Mouse (Mus musculus): ENCODE data around the gene Clmp.
"Not testable (repeated sequence)": the region's sequence is repeated elsewhere in the genome, so short reads cannot be mapped to it uniquely, and the experiment has no call there.

Clmp gene

DNA sequence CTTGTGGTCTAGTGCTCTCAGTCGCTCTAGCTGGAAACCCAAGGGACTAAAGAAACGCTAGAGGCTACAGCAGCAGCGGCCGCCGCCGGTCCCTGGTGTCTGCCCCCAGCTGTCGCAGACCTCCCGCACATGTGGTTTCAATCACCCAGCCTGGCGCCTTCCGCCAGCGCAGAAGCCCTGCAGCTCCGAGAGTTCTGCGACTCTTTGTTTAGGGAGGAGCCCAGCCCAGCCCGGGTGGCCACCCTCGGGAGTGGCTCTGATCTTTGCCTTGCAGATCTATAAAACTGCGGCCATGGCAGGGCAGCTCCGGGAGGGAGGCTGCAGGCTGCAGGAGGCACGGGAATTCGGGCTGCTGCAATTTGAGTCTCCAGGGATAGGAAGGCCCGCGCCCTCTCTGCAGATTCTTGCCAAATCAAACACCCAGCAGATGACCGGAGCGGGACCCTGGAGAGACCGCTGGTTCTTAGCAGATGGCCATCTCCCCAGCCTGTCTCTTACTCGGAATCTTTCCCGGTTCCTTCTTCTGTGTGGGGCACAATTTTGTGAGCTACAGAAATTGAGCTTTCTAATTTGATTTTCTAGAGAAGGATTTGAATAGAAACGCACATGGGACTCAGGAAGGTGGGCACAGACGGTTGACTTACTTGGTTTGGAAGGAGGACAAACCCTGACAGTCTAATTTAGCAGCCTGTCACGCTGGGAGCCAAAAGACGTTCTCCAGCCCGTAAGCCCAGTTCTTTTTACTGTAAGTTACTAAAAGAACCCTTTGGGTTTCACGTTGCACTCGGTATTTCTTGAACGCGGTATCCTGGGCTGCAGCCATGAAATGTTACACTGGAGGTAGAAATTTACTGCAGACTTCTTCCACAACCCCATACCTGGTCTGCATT is 45.2 kb downstream of the Clmp start:
- in situ Hi-C loops (cut with MboI, MseI): no loop called here

GRCm38 (mm10) chr9:40731591-40732048 is 45.9 kb downstream of the Clmp start:
- in situ Hi-C loops (cut with MboI, MseI): no loop called here

DNA sequence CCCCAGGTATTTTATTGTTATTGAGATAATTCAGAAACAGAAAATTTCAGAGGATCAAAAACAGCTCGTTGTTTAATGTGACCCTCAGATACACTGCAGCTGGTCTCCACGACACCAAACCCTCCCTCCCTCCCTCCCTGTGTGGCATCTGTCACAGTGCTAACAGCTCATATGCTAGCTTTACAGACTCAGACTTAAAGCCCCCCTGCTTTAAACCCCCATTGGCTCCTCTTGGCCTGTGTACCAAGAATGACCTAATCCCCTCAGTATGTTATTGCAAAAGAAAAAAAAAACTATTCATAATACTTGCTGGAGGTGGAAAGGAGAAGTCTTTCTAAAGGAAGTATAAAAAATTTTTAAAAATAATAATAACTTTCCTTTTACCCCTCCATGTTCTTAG is 46.5 kb downstream of the Clmp start:
- in situ Hi-C loops (cut with MboI, MseI): no loop called here

- in situ Hi-C loops (cut with MboI, MseI): no loop called here
Measured at GRCm38 (mm10) chr9:40737117-40737516, 51.4 kb downstream of the Clmp start.

DNA sequence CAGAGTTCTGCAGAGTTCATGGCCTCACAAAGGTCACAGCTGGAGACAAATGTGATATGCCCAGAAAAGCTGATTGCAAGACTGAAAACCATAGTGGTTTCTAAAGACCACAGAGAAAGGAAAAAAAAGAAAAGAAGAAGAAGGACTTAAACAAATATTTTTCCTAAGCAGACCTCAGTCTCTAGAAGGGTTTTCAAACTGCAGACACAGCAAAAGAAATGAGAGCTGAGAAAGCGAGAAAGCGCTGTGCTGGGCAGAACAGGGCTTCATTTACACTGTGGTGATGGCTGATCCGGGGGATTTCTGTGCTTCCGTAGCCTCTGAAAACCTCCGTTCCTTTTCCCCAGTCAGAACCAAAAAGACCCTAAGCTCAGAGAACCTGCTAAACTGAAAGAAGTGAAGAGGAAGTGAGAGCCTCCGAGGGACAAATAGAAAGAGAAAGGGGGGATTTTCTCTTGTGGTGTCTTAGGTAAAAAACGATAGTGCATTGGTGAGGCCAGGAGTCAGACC is 57.8 kb downstream of the Clmp start:
- in situ Hi-C loops (cut with MboI, MseI): loop anchor here (5.0 to 10.0 kb wide), 2 partner anchors 106 to 509 kb away; no protein-coding TSS in a partner anchor

DNA sequence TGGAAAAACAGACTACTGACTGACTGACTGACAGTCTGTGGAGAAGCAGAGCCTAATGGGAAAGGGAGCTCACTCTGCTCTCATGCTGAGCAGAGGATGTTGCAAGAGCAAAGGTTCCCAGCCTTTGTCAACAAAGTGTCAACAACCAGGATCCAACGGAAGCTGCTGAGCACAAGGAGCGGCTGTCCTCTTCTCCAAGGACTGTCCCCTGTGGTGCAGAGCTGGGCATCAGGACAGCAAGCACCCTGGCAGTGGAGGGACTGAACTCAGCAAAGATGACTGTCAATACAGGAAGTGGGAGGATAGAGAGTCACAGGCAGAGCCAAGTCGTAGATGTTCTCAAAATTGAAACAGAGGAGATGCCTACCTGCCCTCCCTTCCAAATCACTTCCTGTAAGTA is 58.5 kb downstream of the Clmp start:
- in situ Hi-C loops (cut with MboI, MseI): loop anchor here (5.0 to 10.0 kb wide), 2 partner anchors 107 to 509 kb away; no protein-coding TSS in a partner anchor

GRCm38 (mm10) chr9:40746796-40747195 is 61.0 kb downstream of the Clmp start:
- in situ Hi-C loops (cut with MboI, MseI): loop anchor here (10.0 kb wide), 1 partner anchor 512 kb away; no protein-coding TSS in a partner anchor

DNA sequence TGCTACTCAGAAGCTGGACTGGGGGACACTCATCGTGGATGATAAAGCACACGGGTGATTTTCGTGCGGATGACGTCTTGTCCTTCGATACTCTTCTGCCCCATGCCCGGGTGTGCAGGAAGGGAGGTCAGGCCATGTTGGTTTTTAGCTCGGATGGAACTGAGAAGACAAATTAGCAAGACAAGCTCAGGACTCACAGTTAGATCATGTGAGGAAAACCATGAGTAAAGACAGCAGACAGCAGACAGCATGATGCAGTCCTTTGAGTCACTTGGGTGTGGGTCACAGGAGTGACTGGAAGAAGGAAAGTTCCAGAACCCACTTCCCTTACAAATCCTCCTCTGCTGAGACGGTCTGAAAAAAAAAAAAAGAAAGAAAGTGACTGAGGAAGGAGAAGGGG is 61.5 kb downstream of the Clmp start:
- in situ Hi-C loops (cut with MboI, MseI): loop anchor here (10.0 kb wide), 1 partner anchor 512 kb away; no protein-coding TSS in a partner anchor

GRCm38 (mm10) chr9:40749832-40750620 is 64.3 kb downstream of the Clmp start:
- in situ Hi-C loops (cut with MboI, MseI): loop anchor here (10.0 kb wide), 1 partner anchor 515 kb away; no protein-coding TSS in a partner anchor

DNA sequence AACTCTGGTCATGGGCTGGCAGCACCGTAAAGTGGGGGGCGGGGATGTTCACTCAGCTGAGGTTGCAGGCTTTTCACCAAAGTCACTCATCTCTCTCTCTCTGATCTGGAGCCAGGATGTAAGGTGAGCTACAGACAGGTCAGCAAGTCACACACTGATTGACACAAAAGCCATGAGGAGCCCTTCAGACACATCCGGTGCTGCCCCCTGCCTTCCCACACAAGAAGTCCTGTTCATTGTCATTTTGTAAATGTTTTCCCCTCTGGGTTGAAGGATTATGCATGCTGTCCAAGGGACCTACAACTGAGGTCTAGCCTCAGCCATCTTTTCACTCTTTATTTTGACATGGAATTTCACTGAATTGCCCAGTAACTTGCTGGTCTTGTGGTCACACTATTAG is 66.0 kb downstream of the Clmp start:
- in situ Hi-C loops (cut with MboI, MseI): no loop called here

DNA sequence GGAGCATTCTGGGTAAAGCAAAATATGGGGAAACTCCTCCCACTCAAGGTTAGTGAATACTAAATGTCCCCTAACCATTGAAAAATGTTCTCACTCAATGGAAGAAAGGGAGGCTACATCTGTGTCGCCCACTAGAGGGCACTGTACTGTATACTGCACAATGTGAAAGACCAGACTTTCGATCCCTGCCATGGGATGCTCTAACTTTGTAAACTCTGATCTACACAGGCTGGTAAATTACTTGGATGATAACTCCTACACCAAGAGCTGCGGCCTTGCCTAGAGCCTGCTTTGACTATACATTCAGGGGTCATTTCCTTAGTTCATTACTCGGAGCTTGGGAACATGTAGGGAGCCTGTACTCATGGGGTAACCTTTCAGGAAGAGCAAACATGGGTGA is 70.6 kb downstream of the Clmp start:
- in situ Hi-C loops (cut with MboI, MseI): no loop called here

- in situ Hi-C loops (cut with MboI, MseI): no loop called here
Measured at GRCm38 (mm10) chr9:40757105-40757626, 71.4 kb downstream of the Clmp start.

DNA sequence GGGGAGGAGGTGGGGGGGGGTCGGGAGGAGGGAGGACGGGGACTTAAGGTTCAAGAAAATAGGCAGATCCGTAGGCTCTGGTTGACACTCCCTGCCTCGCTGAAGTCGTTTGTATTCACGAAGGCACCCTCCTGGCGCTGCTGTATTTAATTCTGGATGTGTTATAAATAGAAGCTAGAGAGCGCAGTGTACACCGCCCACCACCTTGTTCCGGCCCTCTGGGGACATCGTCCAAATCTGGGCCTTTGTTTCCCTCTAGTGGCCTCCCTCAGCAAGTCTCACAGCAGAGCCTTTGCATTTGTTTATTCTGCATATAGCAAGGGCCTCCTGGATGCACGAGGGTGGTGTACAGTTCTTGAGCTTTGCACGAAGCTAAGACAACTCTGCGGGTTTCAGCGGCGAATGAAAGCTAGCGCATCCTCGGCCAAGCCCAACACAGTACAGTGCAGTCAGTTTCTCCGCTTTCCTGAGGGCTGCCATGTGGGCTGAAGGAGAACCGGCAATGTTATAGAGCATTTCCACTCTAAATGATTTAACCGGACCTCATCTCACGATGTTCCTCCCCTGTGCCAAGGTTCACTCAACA is 72.0 kb downstream of the Clmp start:
- in situ Hi-C loops (cut with MboI, MseI): no loop called here

DNA sequence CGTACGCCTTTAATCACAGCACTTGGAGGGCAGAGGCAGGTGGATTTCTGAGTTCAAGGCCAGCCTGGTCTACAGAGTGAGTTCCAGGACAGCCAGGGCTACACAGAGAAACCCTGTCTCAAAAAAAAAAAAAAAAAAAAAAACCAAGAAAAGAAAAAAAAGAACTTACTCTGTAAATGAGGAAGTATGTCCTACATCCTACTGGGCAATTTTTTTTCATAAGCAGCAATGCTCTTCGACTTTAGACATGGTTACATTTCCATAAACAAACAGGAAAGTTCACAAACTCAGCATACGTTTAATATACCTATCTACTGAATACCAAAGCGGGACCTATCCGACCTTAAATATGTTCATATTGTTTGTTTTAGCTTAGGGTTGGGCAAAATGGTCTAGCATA is 76.6 kb downstream of the Clmp start:
- in situ Hi-C loops (cut with MboI, MseI): loop anchor here (10.0 kb wide), 1 partner anchor 112 kb away; the partner anchor contains the start of gene Bsx

- in situ Hi-C loops (cut with MboI, MseI): loop anchor here (10.0 kb wide), 1 partner anchor 110 kb away; the partner anchor contains the start of gene Bsx
Measured at GRCm38 (mm10) chr9:40764887-40765580, 79.3 kb downstream of the Clmp start.

- in situ Hi-C loops (cut with MboI, MseI): loop anchor here (10.0 kb wide), 1 partner anchor 109 kb away; the partner anchor contains the start of gene Bsx
Measured at GRCm38 (mm10) chr9:40765581-40765940, 79.8 kb downstream of the Clmp start.

- in situ Hi-C loops (cut with MboI, MseI): loop anchor here (10.0 kb wide), 1 partner anchor 109 kb away; the partner anchor contains the start of gene Bsx
Measured at GRCm38 (mm10) chr9:40766058-40766605, 80.4 kb downstream of the Clmp start.

GRCm38 (mm10) chr9:40767946-40768345 is 82.2 kb downstream of the Clmp start:
- in situ Hi-C loops (cut with MboI, MseI): loop anchor here (10.0 kb wide), 1 partner anchor 107 kb away; the partner anchor contains the start of gene Bsx

GRCm38 (mm10) chr9:40772246-40772645 is 86.5 kb downstream of the Clmp start:
- in situ Hi-C loops (cut with MboI, MseI): no loop called here

- in situ Hi-C loops (cut with MboI, MseI): not testable (repeated sequence)
Measured at GRCm38 (mm10) chr9:40773142-40773541, 87.4 kb downstream of the Clmp start.

Data from T-helper 1 cell (primary cell).